Mouse (Mus musculus) midbrain, embryonic 10.5 days (tissue): ENCODE measurements at regions not wholly inside any gene's neighbourhood (a gene's known extent, or its start where the extent isn't known, plus 50 kb on each side); places are given as distances from the start of the nearest gene placed in this dataset.

Source experiments
- DNase-seq: peaks from one replicate; pipeline ENCODE4 v3.0.0-alpha.2; 2017; ENCODE audit warnings: low spot score
- H3K27ac ChIP-seq: fragments of 300-500 bp; sonication (generic); replicated peaks from 2 replicates; pipeline ENCODE4 v1.5.1; 2016; ENCODE audit warnings: mild to moderate bottlenecking
- H3K27me3 ChIP-seq: fragments of 300-500 bp; sonication (generic); 2 replicates; pipeline ENCODE4 v1.6.1; 2016; ENCODE audit warnings: low read depth, mild to moderate bottlenecking; ENCODE audit not compliant: poor library complexity, severe bottlenecking
- H3K36me3 ChIP-seq: fragments of 300-500 bp; sonication (generic); 2 replicates; pipeline ENCODE4 v1.6.1; 2016; ENCODE audit warnings: mild to moderate bottlenecking, moderate library complexity
- H3K4me1 ChIP-seq: fragments of 300-500 bp; sonication (generic); 2 replicates; pipeline ENCODE4 v1.6.1; 2016
- H3K4me3 ChIP-seq: fragments of 300-500 bp; sonication (generic); 2 replicates; pipeline ENCODE4 v1.5.1; 2016; ENCODE audit warnings: mild to moderate bottlenecking, moderate library complexity
- H3K9me3 ChIP-seq: fragments of 300-500 bp; sonication (generic); replicated peaks from 2 replicates; pipeline ENCODE4 v1.6.1; 2016; ENCODE audit warnings: mild to moderate bottlenecking
- WGBS: fragments of 180-500 bp; shearing (Covaris S2); methylation state at CpG from one replicate; pipeline ENCODE4 v1.1.7; 2016; 5-methylcytosine and 5-hydroxymethylcytosine counted together

DNA sequence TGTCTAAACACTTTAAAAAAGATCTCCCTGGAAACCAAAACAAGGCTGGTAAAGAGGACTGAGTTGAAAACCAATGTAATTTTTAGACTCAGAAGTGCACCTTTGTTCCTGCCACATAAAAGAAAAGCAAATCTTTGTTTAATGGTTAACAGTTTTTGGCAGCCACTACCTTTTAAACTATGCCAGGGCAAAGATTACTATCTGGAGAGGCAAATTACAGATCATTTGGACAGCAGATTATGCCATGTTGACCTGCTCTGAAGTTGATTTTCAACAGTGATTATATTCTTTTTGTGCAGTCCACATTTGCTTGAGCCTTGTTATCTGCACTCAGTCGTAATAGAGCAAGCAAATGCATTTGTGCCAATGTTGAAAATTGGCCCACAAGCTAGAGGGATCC, 76.4 kb upstream of the Mid1 start:
- H3K27ac ChIP-seq: no peak overlapping the region
- H3K36me3 ChIP-seq: no peaks in the 10 kb centered on the region
- no peaks in the 10 kb centered on the region for H3K4me1 ChIP-seq
- H3K9me3 ChIP-seq: no peaks in the 10 kb centered on the region
- H3K27me3 ChIP-seq: peaks cover 95% of the 10 kb centered on the region
- WGBS: 72% methylated on average over 1 of the region's 1 CpGs
- no peak for DNase-seq
- H3K4me3 ChIP-seq: no peak overlapping the region
